Mouse (Mus musculus): Measurements from ENCODE around the gene Dvl3. TPM values are rescaled to one million over a fixed set of nuclear protein-coding genes. Genes with fewer than 3 reads are reported as not detected.

Dvl3 gene
- total RNA-seq, 1 experiment from 2014 or later = 43.3 TPM

- DNase-seq = peak; percentile 38
Measured at GRCm38 (mm10) chr16:20540438-20540837, 23.7 kb downstream of the Dvl3 start.

- no peak for DNase-seq
Measured at GRCm38 (mm10) chr16:20545696-20546095, 28.9 kb downstream of the Dvl3 start.

GRCm38 (mm10) chr16:20547423-20547822 is 30.6 kb downstream of the Dvl3 start:
- DNase-seq = no peak

- DNase-seq = peak; percentile 99
Measured at GRCm38 (mm10) chr16:20548096-20548948, 31.5 kb downstream of the Dvl3 start, which contains the start of gene Abcf3. TSS of gene Abcf3 (plus strand) at chr16:20548577.

- no peak for DNase-seq
Measured at GRCm38 (mm10) chr16:20549161-20549560, 32.4 kb downstream of the Dvl3 start.

GRCm38 (mm10) chr16:20551691-20552090 is 34.9 kb downstream of the Dvl3 start:
- no peak for DNase-seq

GRCm38 (mm10) chr16:20552594-20552993 is 35.8 kb downstream of the Dvl3 start:
- DNase-seq = no peak

- no peak for DNase-seq
Measured at GRCm38 (mm10) chr16:20555000-20555399, 38.2 kb downstream of the Dvl3 start.

GRCm38 (mm10) chr16:20557381-20557780 is 40.6 kb downstream of the Dvl3 start:
- no peak for DNase-seq

- DNase-seq = no peak
Measured at GRCm38 (mm10) chr16:20565075-20565474, 48.3 kb downstream of the Dvl3 start.

Other genes starting within 250 kb of the Dvl3 start
- gene Parl, start 214.6 kb upstream of the Dvl3 start, total RNA-seq (2021) = 122 and 147 TPM in 2 replicates
- 0.34 and 0.70 TPM in 2 replicates for gene Cyp2ab1, start 191.6 kb upstream of the Dvl3 start, total RNA-seq (2021)
- 48.2 and 50.7 TPM in 2 replicates for gene Abcc5, start 90.6 kb upstream of the Dvl3 start, total RNA-seq (2021)
- 61.6 and 62.7 TPM in 2 replicates for gene Eif2b5, start 18.2 kb upstream of the Dvl3 start, total RNA-seq (2021)
- gene Ap2m1, start 18.5 kb downstream of the Dvl3 start, total RNA-seq (2021) = 292 and 316 TPM in 2 replicates
- 73.4 and 77.8 TPM in 2 replicates for gene Abcf3, start 31.6 kb downstream of the Dvl3 start, total RNA-seq (2021)
- 1.4 and 2.1 TPM in 2 replicates for gene Vwa5b2, start 72.5 kb downstream of the Dvl3 start, total RNA-seq (2021)
- gene Eef1akmt4, start 94.6 kb downstream of the Dvl3 start, total RNA-seq (2021) = 8.7 and 10.8 TPM in 2 replicates
- not detected in 2 replicates for gene Gm49333, start 94.6 kb downstream of the Dvl3 start, total RNA-seq (2021)
- 23.0 and 24.2 TPM in 2 replicates for gene Alg3, start 94.8 kb downstream of the Dvl3 start, total RNA-seq (2021)
- 31.7 and 50.9 TPM in 2 replicates for gene Camk2n2, start 104.3 kb downstream of the Dvl3 start, total RNA-seq (2021)
- 12.1 and 13.2 TPM in 2 replicates for gene Ece2, start 112.8 kb downstream of the Dvl3 start, total RNA-seq (2021)
- gene Psmd2, start 134.7 kb downstream of the Dvl3 start, total RNA-seq (2021) = 220 and 224 TPM in 2 replicates
- gene Eif4g1, start 151.3 kb downstream of the Dvl3 start, total RNA-seq (2021) = 379 and 389 TPM in 2 replicates
- 12.5 and 12.6 TPM in 2 replicates for gene Fam131a, start 176.3 kb downstream of the Dvl3 start, total RNA-seq (2021)
- gene Polr2h, start 200.7 kb downstream of the Dvl3 start, total RNA-seq (2021) = 33.1 and 34.3 TPM in 2 replicates
- gene Clcn2, start 200.8 kb downstream of the Dvl3 start, total RNA-seq (2021) = 19.5 and 26.8 TPM in 2 replicates
- gene Chrd, start 216.1 kb downstream of the Dvl3 start, total RNA-seq (2021) = 5.2 and 5.9 TPM in 2 replicates
- gene Thpo, start 217.5 kb downstream of the Dvl3 start, total RNA-seq (2021) = 0.71 and 2.8 TPM in 2 replicates